Mouse (Mus musculus): ENCODE results near the gene Gm11983. TPM values are rescaled to one million over a fixed set of nuclear protein-coding genes. Genes with fewer than 3 reads are reported as not detected.
"Not testable (repeated sequence)": the region's sequence is repeated elsewhere in the genome, so short reads cannot be mapped to it uniquely, and the experiment has no call there.

The Gm11983 gene
- polyA plus RNA-seq, 1 experiment from 2014 or later: not detected

DNA sequence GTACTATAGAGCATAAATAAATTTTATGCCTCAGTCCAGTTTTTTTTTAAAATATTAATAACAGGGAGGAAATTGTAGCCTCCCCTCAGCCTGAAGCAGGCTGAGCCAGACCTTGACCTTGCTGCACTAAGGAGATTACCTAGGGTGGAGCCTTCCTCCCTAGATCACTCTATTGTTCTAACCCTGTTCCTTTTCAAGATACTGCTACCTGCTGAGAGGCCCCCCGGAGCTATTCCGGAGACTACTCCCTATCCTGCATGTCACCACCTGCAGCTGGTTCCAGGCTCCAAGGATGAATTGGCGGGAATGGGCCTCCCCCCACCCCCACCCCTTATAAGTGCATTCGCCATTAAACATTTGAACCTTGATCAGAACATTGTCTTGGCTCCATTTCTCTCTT, 15.9 kb upstream of the Gm11983 start:
- H3K4me3 ChIP-seq (ENCODE audit: low read length); H3K4me1 ChIP-seq (ENCODE audit: insufficient read depth, low read length); H3K9ac ChIP-seq (replicated peaks; ENCODE audit: low read length); H3K27ac ChIP-seq (ENCODE audit: low read length); ATAC-seq (ENCODE audit: low FRiP score, low TSS enrichment); H3K4me2 ChIP-seq (replicated peaks; ENCODE audit: low read depth, low read length); H3K36me3 ChIP-seq (ENCODE audit: insufficient read depth, low read length); H3K27me3 ChIP-seq (ENCODE audit: insufficient read depth, low read length); H3K9me3 ChIP-seq (ENCODE audit: low read length): not testable (repeated sequence)
- WGBS: 80% methylated on average over 4 of the region's 4 CpGs

DNA sequence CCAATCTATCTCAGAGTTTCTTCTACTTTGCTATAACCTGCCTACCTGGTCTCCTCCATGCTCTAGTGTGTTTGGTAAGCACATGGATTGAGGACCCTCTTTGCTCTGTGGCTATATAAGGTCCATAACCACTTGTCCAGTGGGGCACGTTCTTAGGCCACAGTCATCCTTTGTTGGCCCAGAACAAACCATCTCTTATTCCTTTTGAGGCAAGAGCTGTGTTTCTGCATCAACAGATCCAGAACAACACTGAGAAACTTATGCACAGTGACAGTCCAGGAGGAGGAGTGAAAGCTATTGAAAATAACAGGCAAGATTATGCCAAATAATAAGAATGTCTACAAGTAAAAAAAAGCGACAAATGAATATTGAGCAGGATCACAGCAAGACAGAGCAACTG, 6.4 kb upstream of the Gm11983 start:
- H3K36me3 ChIP-seq (ENCODE audit: insufficient read depth, low read length): no peaks in the 10 kb centered on the region
- H3K4me3 ChIP-seq (ENCODE audit: low read length): no peak overlapping the region
- H3K27me3 ChIP-seq (ENCODE audit: insufficient read depth, low read length): no peaks in the 10 kb centered on the region
- no peak overlapping the region for H3K9ac ChIP-seq (replicated peaks; ENCODE audit: low read length)
- no peaks in the 10 kb centered on the region for H3K9me3 ChIP-seq (ENCODE audit: low read length)
- H3K4me1 ChIP-seq (ENCODE audit: insufficient read depth, low read length): no peaks in the 10 kb centered on the region
- no peak overlapping the region for H3K27ac ChIP-seq (ENCODE audit: low read length)
- no peak for ATAC-seq (ENCODE audit: low FRiP score, low TSS enrichment)
- 89% methylated on average over 2 of the region's 2 CpGs for WGBS
- no peak overlapping the region for H3K4me2 ChIP-seq (replicated peaks; ENCODE audit: low read depth, low read length)

DNA sequence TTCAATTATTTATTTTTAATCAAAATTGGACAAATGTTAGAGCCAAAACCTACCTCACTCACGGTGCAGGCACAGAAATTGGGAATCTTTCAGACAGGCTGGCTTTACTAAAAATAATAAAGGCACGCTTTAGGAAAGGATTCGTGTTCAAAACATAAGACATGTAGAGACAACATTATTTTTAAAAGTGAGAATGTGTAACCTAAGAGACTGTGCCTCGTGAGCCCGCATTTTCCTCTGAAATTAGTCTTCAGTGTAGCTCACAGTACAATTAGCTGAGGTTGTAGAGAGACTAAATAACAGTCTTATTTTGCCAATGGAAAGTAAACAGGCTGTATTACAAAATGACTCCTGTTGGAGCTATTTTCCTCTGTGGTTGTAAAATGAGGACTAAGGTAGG, 4.7 kb upstream of the Gm11983 start:
- no peaks in the 10 kb centered on the region for H3K36me3 ChIP-seq (ENCODE audit: insufficient read depth, low read length)
- H3K4me1 ChIP-seq (ENCODE audit: insufficient read depth, low read length): no peaks in the 10 kb centered on the region
- 91% methylated on average over 5 of the region's 5 CpGs for whole genome bisulfite sequencing
- H3K4me2 ChIP-seq (replicated peaks; ENCODE audit: low read depth, low read length): no peak overlapping the region
- H3K27ac ChIP-seq (ENCODE audit: low read length): no peak overlapping the region
- H3K27me3 ChIP-seq (ENCODE audit: insufficient read depth, low read length): no peaks in the 10 kb centered on the region
- ATAC-seq (ENCODE audit: low FRiP score, low TSS enrichment): no peak
- H3K4me3 ChIP-seq (ENCODE audit: low read length): no peak overlapping the region
- H3K9ac ChIP-seq (replicated peaks; ENCODE audit: low read length): no peak overlapping the region
- H3K9me3 ChIP-seq (ENCODE audit: low read length): no peaks in the 10 kb centered on the region

DNA sequence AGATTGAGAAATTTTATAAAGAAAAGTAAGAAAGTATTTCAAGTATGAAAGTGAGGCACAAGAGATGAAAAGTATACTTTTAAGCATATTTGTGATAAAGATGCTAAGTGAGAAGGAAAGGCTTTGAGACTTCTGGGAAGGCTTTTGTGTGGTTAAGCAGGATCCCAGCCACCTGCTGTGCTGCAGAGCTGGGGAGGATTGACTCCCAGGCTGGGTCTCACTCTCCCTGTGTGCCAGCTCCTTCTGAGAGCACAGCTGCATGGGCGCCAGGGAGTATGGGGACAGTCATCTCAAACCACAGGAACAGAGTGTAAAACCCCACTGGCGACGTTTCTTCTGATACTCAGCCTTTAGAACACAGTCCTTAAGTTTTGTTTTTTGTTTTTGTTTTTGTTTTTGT, 3.3 kb upstream of the Gm11983 start:
- no peaks in the 10 kb centered on the region for H3K27me3 ChIP-seq (ENCODE audit: insufficient read depth, low read length)
- no peaks in the 10 kb centered on the region for H3K4me1 ChIP-seq (ENCODE audit: insufficient read depth, low read length)
- no peak overlapping the region for H3K4me2 ChIP-seq (replicated peaks; ENCODE audit: low read depth, low read length)
- no peak overlapping the region for H3K27ac ChIP-seq (ENCODE audit: low read length)
- H3K9me3 ChIP-seq (ENCODE audit: low read length): no peaks in the 10 kb centered on the region
- no peaks in the 10 kb centered on the region for H3K36me3 ChIP-seq (ENCODE audit: insufficient read depth, low read length)
- WGBS: 79% methylated on average over 3 of the region's 3 CpGs
- no peak overlapping the region for H3K9ac ChIP-seq (replicated peaks; ENCODE audit: low read length)
- no peak overlapping the region for H3K4me3 ChIP-seq (ENCODE audit: low read length)
- ATAC-seq (ENCODE audit: low FRiP score, low TSS enrichment): no peak

DNA sequence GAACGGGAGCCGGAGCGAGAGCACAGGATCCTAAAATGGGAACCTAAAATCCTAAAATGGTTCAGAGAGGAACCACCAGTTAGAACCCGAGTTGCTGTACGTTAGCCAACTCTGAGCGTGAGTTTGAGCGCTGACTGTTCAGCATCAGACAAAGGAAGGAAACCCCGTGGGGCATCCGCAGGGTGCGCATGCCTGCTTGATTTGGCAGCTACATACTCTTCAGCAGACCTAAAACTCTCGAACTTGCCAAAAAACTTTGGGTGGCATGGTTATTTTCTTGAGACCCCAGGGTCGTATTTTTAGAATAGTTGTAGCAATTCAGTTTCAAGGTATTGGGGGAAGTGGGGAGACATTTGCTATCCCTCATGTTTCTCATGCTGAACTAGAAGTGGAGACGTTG, 2.8 kb downstream of the Gm11983 start:
- no peaks in the 10 kb centered on the region for H3K36me3 ChIP-seq (ENCODE audit: insufficient read depth, low read length)
- H3K27ac ChIP-seq (ENCODE audit: low read length): no peak overlapping the region
- 80% methylated on average over 13 of the region's 13 CpGs for WGBS

DNA sequence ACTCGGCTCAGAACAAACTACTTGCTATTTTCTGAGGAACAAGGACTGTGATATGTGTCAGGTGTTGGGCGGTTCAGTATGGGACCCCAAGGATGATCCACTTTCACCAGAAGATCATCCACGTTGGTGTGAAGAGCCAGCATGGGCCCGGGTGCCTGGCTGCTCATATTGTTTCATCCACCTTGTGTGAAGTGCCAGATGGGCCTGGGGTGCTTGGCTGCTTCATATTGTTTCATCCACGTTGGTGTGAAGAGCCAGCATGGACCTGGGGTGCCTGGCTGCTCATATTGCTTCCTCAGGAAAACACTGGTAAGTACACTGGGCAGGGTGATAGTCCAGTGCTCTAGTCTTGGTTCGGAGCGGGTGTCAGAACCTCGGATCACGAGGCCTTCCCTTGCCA, 3.7 kb downstream of the Gm11983 start:
- Histone ChIP-seq H3K27me3 (ENCODE audit: insufficient read depth, low read length) (no peaks in the 10 kb centered on the region), H3K4me2 (replicated peaks; ENCODE audit: low read depth, low read length) (no peak overlapping the region), H3K4me1 (ENCODE audit: insufficient read depth, low read length) (no peaks in the 10 kb centered on the region), H3K4me3 (ENCODE audit: low read length) (no peak overlapping the region), H3K27ac (ENCODE audit: low read length) (no peak overlapping the region), H3K36me3 (ENCODE audit: insufficient read depth, low read length) (no peaks in the 10 kb centered on the region), H3K9ac (replicated peaks; ENCODE audit: low read length) (no peak overlapping the region), H3K9me3 (ENCODE audit: low read length) (no peaks in the 10 kb centered on the region)
- 91% methylated on average over 9 of the region's 9 CpGs for WGBS
- ATAC-seq (ENCODE audit: low FRiP score, low TSS enrichment): no peak

More for the DNA sequence above, 2.8 kb downstream of the Gm11983 start:
- Histone ChIP-seq H3K4me2 (replicated peaks; ENCODE audit: low read depth, low read length) (no peak overlapping the region), H3K9ac (replicated peaks; ENCODE audit: low read length) (no peak overlapping the region), H3K4me1 (ENCODE audit: insufficient read depth, low read length) (no peaks in the 10 kb centered on the region), H3K27me3 (ENCODE audit: insufficient read depth, low read length) (no peaks in the 10 kb centered on the region), H3K9me3 (ENCODE audit: low read length) (no peaks in the 10 kb centered on the region), H3K4me3 (ENCODE audit: low read length) (no peak overlapping the region)
- ATAC-seq (ENCODE audit: low FRiP score, low TSS enrichment): no peak

DNA sequence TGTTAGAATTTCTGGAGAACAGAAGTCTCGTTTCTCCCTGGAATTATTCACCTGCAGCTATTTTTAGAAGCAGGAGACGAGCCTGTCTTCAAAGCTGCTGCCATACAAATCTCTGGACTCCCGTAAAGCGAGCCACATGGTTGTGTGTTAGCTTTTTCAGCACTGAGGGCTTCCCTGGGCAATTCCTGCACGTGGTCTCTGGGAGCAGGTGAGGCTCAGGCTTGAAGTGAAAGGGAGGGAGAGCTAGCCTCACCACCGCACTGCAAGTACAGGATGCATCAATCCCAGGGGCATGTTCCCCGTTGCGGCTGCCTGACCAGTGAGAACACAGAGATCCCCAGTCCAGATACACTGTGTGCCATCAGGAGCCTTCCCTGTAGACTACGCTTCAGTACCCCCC, 5.5 kb downstream of the Gm11983 start:
- H3K4me2 ChIP-seq (replicated peaks; ENCODE audit: low read depth, low read length): no peak overlapping the region
- no peak overlapping the region for H3K27ac ChIP-seq (ENCODE audit: low read length)
- WGBS: 51% methylated on average over 8 of the region's 9 CpGs
- no peak for ATAC-seq (ENCODE audit: low FRiP score, low TSS enrichment)
- no peaks in the 10 kb centered on the region for H3K36me3 ChIP-seq (ENCODE audit: insufficient read depth, low read length)
- no peaks in the 10 kb centered on the region for H3K9me3 ChIP-seq (ENCODE audit: low read length)
- H3K27me3 ChIP-seq (ENCODE audit: insufficient read depth, low read length): no peaks in the 10 kb centered on the region
- H3K9ac ChIP-seq (replicated peaks; ENCODE audit: low read length): no peak overlapping the region
- no peaks in the 10 kb centered on the region for H3K4me1 ChIP-seq (ENCODE audit: insufficient read depth, low read length)
- H3K4me3 ChIP-seq (ENCODE audit: low read length): no peak overlapping the region

DNA sequence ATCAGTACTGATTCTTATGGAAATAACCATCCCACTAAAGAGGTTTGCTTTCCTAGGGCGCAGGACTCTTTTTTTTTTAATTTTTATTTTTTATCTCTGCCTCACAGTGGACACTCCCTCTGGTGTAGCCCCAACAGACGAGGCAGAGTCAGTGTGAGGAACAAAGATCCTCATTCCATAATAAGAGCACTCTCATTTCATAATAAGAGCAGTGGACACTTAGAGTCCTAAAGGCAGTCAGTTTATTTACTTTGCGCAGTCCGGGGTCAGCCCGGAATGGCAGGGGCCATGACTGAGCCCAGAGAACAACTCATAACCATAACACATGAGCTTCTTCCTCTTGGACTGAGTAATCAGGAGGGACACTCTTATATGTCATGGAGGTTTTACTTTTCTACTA, 9.3 kb downstream of the Gm11983 start:
- 45% methylated on average over 5 of the region's 5 CpGs for WGBS
- Histone ChIP-seq H3K36me3 (ENCODE audit: insufficient read depth, low read length) (no peaks in the 10 kb centered on the region), H3K4me2 (replicated peaks; ENCODE audit: low read depth, low read length) (no peak overlapping the region), H3K27ac (ENCODE audit: low read length) (no peak overlapping the region), H3K9me3 (ENCODE audit: low read length) (no peaks in the 10 kb centered on the region), H3K4me1 (ENCODE audit: insufficient read depth, low read length) (no peaks in the 10 kb centered on the region), H3K27me3 (ENCODE audit: insufficient read depth, low read length) (no peaks in the 10 kb centered on the region), H3K9ac (replicated peaks; ENCODE audit: low read length) (no peak overlapping the region), H3K4me3 (ENCODE audit: low read length) (no peak overlapping the region)
- ATAC-seq (ENCODE audit: low FRiP score, low TSS enrichment): 0 out of 2 replicates have a peak, but pooled peaks have one; percentile 39

DNA sequence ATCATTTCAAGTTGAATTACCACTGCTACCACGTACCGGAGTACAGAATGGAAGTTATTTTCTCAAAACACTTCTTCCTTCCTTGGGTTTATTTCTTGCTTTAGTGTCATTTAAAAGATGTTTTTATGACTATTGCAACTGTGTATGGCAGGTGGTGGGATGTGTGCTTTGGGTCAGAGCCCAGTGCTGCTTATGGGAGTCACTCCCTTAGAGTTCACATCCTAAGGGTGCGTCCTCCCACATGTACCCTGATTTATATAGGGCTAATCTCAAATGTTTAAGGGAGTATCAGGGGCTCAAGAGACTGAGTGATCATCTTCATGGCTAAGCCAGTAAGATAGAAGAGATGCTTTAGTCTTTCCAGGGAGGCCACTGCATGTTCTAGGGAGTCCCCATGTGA, 11.3 kb downstream of the Gm11983 start:
- Histone ChIP-seq H3K4me2 (replicated peaks; ENCODE audit: low read depth, low read length) (no peak overlapping the region), H3K9ac (replicated peaks; ENCODE audit: low read length) (no peak overlapping the region), H3K36me3 (ENCODE audit: insufficient read depth, low read length) (no peaks in the 10 kb centered on the region), H3K27me3 (ENCODE audit: insufficient read depth, low read length) (no peaks in the 10 kb centered on the region), H3K4me1 (ENCODE audit: insufficient read depth, low read length) (no peaks in the 10 kb centered on the region), H3K27ac (ENCODE audit: low read length) (no peak overlapping the region), H3K9me3 (ENCODE audit: low read length) (no peaks in the 10 kb centered on the region), H3K4me3 (ENCODE audit: low read length) (no peak overlapping the region)
- 40% methylated on average over 3 of the region's 3 CpGs for WGBS
- no peak for ATAC-seq (ENCODE audit: low FRiP score, low TSS enrichment)

DNA sequence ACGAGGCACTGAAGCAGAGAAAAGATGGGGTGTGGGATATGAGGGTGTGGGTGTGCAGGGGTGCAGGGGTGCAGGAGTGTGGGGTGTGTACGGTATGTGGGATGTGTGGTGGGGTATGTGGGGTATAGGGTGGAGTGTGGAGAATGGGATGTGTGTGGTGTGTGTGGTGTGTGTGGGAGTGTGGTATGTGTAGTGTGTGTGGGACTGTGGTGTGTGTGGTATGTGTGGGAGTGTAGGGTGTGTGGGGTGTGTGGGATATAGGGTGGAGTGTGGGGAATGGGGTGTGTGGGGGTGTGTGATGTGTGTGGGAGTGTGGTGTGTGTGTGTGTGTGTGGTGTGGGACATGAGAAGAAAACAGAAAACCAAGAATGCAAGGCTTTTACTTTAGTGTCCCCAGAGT, 14.3 kb downstream of the Gm11983 start:
- H3K36me3 ChIP-seq (ENCODE audit: insufficient read depth, low read length): no peaks in the 10 kb centered on the region
- H3K4me2 ChIP-seq (replicated peaks; ENCODE audit: low read depth, low read length): no peak overlapping the region
- no peak overlapping the region for H3K4me3 ChIP-seq (ENCODE audit: low read length)
- WGBS: 83% methylated on average over 2 of the region's 2 CpGs
- H3K27ac ChIP-seq (ENCODE audit: low read length): no peak overlapping the region
- H3K9me3 ChIP-seq (ENCODE audit: low read length): no peaks in the 10 kb centered on the region
- H3K9ac ChIP-seq (replicated peaks; ENCODE audit: low read length): no peak overlapping the region
- ATAC-seq (ENCODE audit: low FRiP score, low TSS enrichment): 0 out of 2 replicates have a peak, but pooled peaks have one; percentile 39
- no peaks in the 10 kb centered on the region for H3K27me3 ChIP-seq (ENCODE audit: insufficient read depth, low read length)
- no peaks in the 10 kb centered on the region for H3K4me1 ChIP-seq (ENCODE audit: insufficient read depth, low read length)

DNA sequence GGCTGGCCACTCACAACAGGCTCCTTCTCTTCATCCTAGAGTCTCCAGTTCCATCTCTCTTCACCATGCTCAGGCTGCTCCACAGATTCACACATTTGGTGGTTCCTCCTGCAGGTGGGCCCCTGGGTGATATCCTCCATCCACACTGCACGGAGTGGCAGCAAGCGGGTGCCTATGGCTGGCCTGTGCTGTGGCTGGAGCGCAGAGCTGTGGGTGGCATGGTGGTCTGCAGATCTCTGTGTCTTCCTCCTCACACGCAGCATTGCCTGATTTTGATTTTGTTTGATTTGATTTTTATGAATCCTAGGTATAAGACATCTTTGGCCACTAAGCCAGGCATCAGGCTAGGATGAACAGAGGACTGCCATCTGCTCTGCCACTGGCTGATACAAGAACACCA, 23.0 kb downstream of the Gm11983 start:
- Histone ChIP-seq H3K36me3 (ENCODE audit: insufficient read depth, low read length) (no peaks in the 10 kb centered on the region), H3K4me1 (ENCODE audit: insufficient read depth, low read length) (no peaks in the 10 kb centered on the region), H3K4me2 (replicated peaks; ENCODE audit: low read depth, low read length) (no peak overlapping the region), H3K27me3 (ENCODE audit: insufficient read depth, low read length) (no peaks in the 10 kb centered on the region), H3K9ac (replicated peaks; ENCODE audit: low read length) (no peak overlapping the region), H3K9me3 (ENCODE audit: low read length) (no peaks in the 10 kb centered on the region), H3K27ac (ENCODE audit: low read length) (no peak overlapping the region), H3K4me3 (ENCODE audit: low read length) (no peak overlapping the region)
- ATAC-seq (ENCODE audit: low FRiP score, low TSS enrichment): no peak
- WGBS: 95% methylated on average over 4 of the region's 4 CpGs

Measured in kidney, embryonic 16.5 days (tissue).